Mouse (Mus musculus): ENCODE measurements at regions not wholly inside any gene's neighbourhood (a gene's known extent, or its start where the extent isn't known, plus 50 kb on each side); places are given as distances from the start of the nearest gene placed in this dataset.

DNA sequence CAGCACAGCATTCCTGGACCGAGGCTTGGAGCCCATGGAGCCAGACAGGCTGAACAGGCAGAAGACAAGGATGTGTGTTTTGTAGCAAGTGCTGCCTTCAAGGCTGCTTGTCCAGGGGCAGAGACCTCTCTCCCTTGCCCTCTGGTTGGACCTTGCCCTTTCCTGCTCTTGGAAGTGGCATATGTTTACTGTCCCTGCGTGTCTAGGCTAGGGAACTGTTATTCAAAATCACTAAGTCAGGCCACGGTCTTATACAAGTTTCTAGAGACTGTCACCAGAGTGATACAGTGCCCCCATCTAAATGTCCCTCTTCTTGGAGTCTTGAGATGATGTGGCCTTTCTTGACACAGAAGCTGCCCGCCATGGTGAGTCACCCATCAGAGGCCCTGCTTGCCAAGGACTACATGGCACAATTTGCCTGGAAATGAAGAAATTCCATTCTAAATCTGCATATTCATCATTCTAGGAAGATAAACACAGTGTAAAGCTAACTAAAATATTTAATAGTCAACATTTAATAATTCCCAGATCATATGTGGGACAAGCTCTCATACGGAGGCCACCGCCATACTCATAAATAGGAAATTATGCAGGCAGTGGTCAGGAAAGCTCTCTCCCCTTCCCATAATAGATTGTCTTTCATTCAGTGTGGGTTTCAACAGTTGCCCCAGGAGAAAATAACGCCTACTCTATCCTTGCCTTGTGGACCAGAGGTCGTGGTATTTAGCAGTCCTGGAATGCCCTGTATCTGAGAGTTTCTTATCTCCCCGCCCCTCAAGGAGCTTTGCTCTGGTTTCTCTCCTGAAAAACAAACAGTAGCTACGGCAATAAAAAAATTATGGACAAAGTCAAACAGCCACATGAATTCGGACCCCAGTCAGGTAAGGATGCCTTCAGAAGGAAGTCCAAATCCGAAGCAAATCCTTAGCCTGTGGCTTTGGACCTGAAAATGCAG is 50.9 kb upstream of the Lmo4 start:
- DNase-seq (ENCODE audit: low spot score in 2 of 2), result no peak
